In the genomic region with DNA sequence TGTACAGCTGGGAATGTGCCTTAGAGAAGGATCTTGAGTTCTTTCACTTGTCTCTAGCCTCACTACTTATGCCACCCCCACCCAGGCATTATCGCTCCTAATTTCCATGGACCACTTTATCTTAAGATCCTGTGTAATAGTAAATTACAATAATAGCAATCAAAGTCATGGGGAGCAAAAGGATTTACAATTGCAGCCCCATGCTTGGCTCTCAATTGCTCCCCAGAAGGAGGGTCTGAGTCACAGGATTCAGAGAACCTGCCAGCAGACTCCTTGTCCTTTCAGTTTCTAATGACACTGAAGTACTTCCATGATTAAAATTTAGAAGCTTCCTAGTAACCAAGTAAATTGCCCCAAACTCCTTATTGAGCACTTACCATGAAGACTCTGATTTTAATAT, we compare ENCODE assay signal across 19 mouse cellular contexts.
"Had no signal": no experiment of that assay in that cellular context is flagged by ENCODE, and none has a peak within 500 bp of the region (broad histone marks: within the 10 kb centered on the region; RNA-seq: fewer than 3 reads in every experiment).

No protein-coding gene starts in this region.

- H3K4me3 ChIP-seq: lung, embryonic 15.5 days; megakaryocyte, embryonic 14.5 days; midbrain, embryonic 13.5 days; midbrain, embryonic 15.5 days; neural tube, embryonic 12.5 days had no signal

- H3K4me1 ChIP-seq: lung, embryonic 15.5 days; megakaryocyte, embryonic 14.5 days; midbrain, embryonic 15.5 days; neural tube, embryonic 12.5 days had no signal

- ATAC-seq: liver, postnatal 0 days; lung, postnatal 0 days; midbrain, embryonic 13.5 days; midbrain, embryonic 15.5 days had no signal

- DNase-seq: liver, postnatal 0 days; lung, adult 2 months; lung, postnatal 14 days; lung, postnatal 36 days; retina, postnatal 1 day; right cerebral cortex, adult 18-20 months; right cerebral cortex, postnatal 25 days; right cerebral cortex, postnatal 4 days; spleen, adult 18-20 months; thymus, adult 18-20 months; thymus, postnatal 14 days; thymus, postnatal 36 days had no signal

- H3K36me3 ChIP-seq: lung, embryonic 15.5 days; midbrain, embryonic 13.5 days; midbrain, embryonic 15.5 days; neural tube, embryonic 12.5 days had no signal

- H3K27ac ChIP-seq: lung, embryonic 15.5 days; macrophage; midbrain, embryonic 13.5 days; midbrain, embryonic 15.5 days; neural tube, embryonic 12.5 days had no signal

- H3K9ac ChIP-seq: liver, postnatal 0 days; lung, embryonic 15.5 days; midbrain, embryonic 13.5 days; midbrain, embryonic 15.5 days; neural tube, embryonic 12.5 days had no signal

- H3K9me3 ChIP-seq: lung, embryonic 15.5 days; megakaryocyte, embryonic 14.5 days; midbrain, embryonic 13.5 days; midbrain, embryonic 15.5 days; neural tube, embryonic 12.5 days had no signal

- H3K27me3 ChIP-seq: lung, embryonic 15.5 days; megakaryocyte, embryonic 14.5 days; midbrain, embryonic 13.5 days; midbrain, embryonic 15.5 days; neural tube, embryonic 12.5 days had no signal

- H3K4me2 ChIP-seq: lung, embryonic 15.5 days; midbrain, embryonic 13.5 days; midbrain, embryonic 15.5 days; neural tube, embryonic 12.5 days had no signal
